Mouse (Mus musculus) WW6 (cell line): ENCODE measurements at regions not wholly inside any gene's neighbourhood (a gene's known extent, or its start where the extent isn't known, plus 50 kb on each side); places are given as distances from the start of the nearest gene placed in this dataset.

ENCODE experiments used
- DNase-seq: peaks from one replicate; pipeline ENCODE4 v3.0.0-alpha.2; 2013; ENCODE audit warnings: low read depth, low spot score

GRCm38 (mm10) chr8:116379851-116380250 is 124.9 kb upstream of the Dynlrb2 start:
- DNase-seq, result no peak

DNA sequence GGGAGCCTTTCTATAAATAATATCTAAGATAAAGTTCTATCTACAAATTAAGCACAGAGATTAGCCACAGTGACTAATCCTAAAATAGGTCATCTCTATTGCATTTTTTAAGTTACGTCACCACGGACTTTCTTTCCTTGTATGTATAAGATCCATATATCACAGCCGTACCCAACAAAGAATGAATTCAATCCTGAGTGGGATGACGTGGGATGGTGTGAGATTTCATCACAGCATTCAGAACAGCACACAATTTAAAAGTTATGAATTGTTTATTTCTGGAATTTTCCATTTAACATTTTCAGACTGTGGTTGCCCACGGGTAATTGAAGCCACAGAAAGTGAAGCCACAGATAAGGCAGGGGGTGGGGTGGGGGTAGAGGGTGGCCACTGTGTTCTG is 129.0 kb upstream of the Dynlrb2 start:
- no peak for DNase-seq

GRCm38 (mm10) chr8:116373063-116373462 is 131.7 kb upstream of the Dynlrb2 start:
- DNase-seq, result peak; percentile 61

DNA sequence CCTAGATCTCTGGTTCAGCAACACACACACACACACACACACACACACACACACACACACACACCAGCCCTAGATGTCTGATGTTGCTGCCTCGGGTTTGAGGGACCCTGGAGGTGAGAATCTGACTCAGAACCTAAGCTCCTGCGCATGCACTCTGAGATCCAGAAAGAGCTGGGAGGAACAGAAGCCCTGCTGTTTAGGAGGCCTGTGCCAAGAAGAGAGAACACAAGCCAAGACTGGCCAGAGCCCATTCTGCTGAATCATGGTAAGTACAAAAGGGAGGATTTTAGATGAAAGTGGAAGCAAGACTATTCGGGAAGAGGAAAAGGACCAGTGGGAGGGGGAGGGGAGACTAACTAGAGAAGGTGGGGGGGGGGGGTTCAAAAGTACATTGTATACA is 132.2 kb upstream of the Dynlrb2 start:
- no peak for DNase-seq

DNA sequence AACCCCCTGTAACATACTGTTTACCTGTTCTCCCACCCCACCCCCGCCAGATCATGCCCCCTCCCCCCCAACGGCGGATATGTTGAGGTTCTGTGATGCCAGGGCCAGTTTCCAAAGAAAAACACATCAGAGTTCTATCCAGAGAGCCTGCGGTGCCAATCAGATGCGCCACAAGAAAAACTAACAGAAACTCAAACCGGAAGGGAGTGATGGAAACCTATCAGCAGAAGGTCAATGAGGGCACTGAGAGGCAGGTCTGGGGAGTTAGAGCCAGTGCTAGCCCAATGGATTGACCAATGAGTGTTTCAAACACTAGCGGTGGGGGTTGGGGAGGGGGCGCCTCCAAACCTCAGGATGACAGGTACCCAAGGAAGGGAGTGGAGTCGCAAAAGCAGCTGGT is 132.7 kb upstream of the Dynlrb2 start:
- no peak for DNase-seq

GRCm38 (mm10) chr8:116367491-116367890 is 137.3 kb upstream of the Dynlrb2 start:
- DNase-seq, result no peak

- DNase-seq, result no peak
Measured at GRCm38 (mm10) chr8:116366706-116367105, 138.1 kb upstream of the Dynlrb2 start.

DNA sequence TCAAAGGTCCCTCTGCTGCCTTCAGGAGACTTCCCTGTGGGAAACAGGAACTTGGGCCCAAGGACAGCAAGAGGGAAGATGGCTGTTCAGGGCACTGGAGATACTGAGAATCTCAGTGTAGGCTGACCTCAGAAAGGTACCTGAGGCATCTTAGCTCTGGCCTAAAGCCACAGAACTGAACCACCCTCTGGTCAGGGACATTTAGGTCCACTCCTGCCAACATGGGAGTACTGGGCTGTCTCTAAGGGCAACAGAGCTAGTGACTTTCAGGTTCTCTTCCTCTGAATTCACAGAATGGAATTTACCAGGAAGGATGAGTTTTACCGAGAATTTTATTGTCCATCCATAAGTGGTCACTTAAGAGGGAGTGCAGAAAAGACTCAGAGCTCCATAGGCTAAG is 140.0 kb upstream of the Dynlrb2 start:
- DNase-seq, result no peak

- DNase-seq, result no peak
Measured at GRCm38 (mm10) chr8:116364172-116364571, 140.6 kb upstream of the Dynlrb2 start.

- DNase-seq, result no peak
Measured at GRCm38 (mm10) chr8:116362351-116362750, 142.4 kb upstream of the Dynlrb2 start.

- no peak for DNase-seq
Measured at GRCm38 (mm10) chr8:116359761-116360160, 145.0 kb upstream of the Dynlrb2 start.

GRCm38 (mm10) chr8:116354756-116355155 is 150.0 kb upstream of the Dynlrb2 start:
- no peak for DNase-seq

DNA sequence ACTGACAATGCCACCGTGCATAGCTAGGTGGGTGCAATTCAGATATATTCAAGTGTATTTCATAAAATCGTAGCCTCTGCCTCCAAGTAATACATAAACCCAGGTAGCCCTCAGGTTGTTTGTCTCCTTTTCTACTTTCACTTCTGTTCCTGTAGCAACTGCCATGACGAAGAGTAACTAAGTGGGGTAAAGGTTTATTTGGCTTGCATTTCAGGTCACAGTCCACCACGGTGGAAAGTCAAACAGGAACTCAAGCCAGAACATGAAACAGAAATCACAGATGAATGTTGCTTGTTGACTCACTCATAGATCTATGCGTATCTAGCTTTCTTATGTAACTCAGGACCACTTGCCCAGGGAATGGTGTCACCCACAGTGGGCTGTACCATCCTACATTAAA is 150.9 kb upstream of the Dynlrb2 start:
- no peak for DNase-seq

- no peak for DNase-seq
Measured at GRCm38 (mm10) chr8:116352635-116353034, 152.1 kb upstream of the Dynlrb2 start.

DNA sequence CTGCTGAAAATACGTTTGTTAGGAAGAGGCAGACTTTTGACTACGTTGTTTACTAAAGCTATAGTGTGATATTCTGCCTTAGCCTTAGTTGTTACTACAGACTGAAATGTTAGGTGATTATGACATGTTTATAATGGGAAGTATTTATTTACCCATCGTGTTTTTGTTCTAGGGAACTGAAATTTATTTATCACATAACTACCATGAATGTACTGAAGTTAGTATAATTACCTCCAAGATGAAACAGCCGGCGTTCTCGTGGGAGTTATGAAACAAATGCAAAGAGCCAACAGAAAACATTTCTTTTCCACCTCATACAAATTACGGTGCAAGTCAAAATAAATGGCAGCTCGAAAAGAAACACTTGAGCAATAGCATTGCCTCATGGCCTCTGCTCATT is 155.8 kb upstream of the Dynlrb2 start:
- DNase-seq, result no peak

- no peak for DNase-seq
Measured at GRCm38 (mm10) chr8:116346990-116347389, 157.8 kb upstream of the Dynlrb2 start.

DNA sequence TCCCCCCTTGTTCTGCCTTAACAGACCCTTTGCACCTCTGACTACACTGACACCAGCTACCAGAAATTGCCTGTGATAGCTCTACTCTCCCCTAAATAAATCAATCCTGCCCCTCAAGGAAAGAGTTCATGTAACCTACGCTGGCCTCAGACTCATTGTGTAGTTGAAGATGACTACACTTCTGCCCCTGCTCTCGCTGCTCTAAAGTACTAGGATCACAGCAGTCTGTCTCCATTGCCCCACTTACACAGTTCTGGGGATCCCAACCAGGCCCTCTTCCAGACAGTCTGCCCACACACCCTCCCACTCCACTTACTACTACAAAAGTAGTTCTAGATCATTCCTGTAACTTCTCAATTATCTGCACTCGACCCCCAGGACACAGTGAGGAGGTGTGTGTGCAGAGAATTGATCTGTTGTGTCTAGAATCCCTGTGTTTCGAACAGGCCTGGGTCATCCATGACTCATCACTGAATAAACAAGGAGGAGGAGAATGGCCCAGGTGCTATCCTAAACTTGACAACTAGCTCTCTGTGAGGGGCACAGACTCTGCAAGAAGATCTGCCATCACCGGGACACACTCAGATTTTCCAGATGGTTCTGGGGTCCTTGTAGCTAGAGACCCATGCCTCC is 160.1 kb upstream of the Dynlrb2 start:
- DNase-seq, result no peak

DNA sequence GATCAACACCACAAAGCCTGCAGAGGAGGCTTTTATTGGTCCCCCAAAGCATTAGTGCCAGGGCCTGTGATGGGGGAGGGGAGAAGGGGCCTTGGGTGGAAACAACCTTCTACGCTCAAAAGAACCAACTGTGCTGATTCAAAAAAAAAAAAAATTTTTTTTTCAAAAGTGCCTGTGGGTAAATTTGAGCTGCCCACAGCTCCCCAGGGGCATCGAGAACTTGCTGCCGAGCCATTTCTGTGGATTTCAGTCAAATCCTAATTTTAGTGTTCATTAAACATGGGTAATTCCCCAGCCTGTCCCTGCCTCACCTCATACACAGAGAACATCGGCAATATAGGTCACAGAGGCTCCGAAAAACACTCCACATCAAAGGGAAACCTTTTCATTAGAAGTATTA is 161.2 kb upstream of the Dynlrb2 start:
- no peak for DNase-seq

- no peak for DNase-seq
Measured at GRCm38 (mm10) chr8:116334772-116335171, 170.0 kb upstream of the Dynlrb2 start.

GRCm38 (mm10) chr8:116334101-116334500 is 170.7 kb upstream of the Dynlrb2 start:
- no peak for DNase-seq

DNA sequence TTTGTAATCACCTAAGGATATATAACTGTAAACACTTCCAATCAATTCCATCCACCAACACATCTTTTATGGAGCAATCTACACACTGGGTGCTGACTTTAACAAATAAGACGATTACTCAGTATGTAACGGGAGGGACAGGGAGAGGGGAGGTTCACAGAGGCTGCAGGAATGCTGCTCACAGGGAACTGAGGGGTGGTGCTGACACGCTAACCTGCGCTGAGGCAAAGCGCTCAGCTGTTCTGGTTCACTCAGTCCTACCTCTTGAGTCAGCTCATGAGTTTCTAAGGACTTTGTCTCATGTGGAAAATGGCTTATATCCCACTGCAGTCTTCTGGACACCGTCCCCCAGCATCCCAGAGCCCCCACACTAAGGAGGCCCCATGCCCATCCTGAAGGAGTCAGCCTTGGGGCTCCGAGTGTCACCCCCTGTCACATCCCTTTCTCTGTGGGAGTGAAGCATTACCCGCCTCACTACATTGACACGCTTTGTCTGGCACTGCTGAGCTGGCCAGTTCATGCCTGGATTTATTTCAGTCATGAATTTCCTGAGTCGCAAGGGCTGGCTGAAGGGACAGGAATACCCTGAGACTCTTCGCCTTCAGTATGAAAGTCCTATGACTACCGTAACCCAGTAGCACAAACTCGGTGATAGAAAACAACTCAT is 184.6 kb upstream of the Dynlrb2 start:
- no peak for DNase-seq

GRCm38 (mm10) chr8:116315410-116315809 is 189.4 kb upstream of the Dynlrb2 start:
- no peak for DNase-seq

GRCm38 (mm10) chr8:116314429-116315092 is 190.2 kb upstream of the Dynlrb2 start:
- DNase-seq, result no peak
